Mouse (Mus musculus) macrophage (primary cell): ENCODE data around the gene Trmt10a. TPM values are rescaled to one million over a fixed set of nuclear protein-coding genes. Genes with fewer than 3 reads are reported as not detected.

Source experiments
- H3K27ac ChIP-seq: fragments of 350-480 bp; formaldehyde crosslinking; 2 replicates; pipeline ENCODE4 v1.9.0; 2021
- H3K36me3 ChIP-seq: fragments of 350-480 bp; formaldehyde crosslinking; 2 replicates; pipeline ENCODE4 v1.9.0; 2021; ENCODE audit errors: inconsistent target
- H3K4me3 ChIP-seq: fragments of 350-480 bp; formaldehyde crosslinking; 2 replicates; pipeline ENCODE4 v1.9.0; 2021; ENCODE audit errors: inconsistent target
- H3K79me2 ChIP-seq: fragments of 350-480 bp; formaldehyde crosslinking; 2 replicates; pipeline ENCODE4 v1.9.0; 2021; ENCODE audit errors: inconsistent target
- WGBS: methylation state at CpG from one replicate; pipeline ENCODE4 v1.1.7; 2026; ENCODE audit warnings: inconsistent platforms; ENCODE audit not compliant: missing documents; 5-methylcytosine and 5-hydroxymethylcytosine counted together
- polyA plus RNA-seq: library from polyadenylated mRNA; stranded (reverse); fragments of 250-400 nt; gene quantifications from 3 replicates; pipeline ENCODE4 v1.2.4, GENCODE M21; 2018; ENCODE audit warnings: inconsistent platforms

Gene Trmt10a
- polyA plus RNA-seq, 1 experiment from 2014 or later, result 3.3 TPM

- H3K27ac ChIP-seq, result no peak overlapping the region
- H3K4me3 ChIP-seq, result no peak overlapping the region
- H3K79me2 ChIP-seq, result no peaks in the 10 kb centered on the region
- no peaks in the 10 kb centered on the region for H3K36me3 ChIP-seq
- 85% methylated on average over 2 of the region's 2 CpGs for WGBS
These were observed 5.6 kb downstream of the Trmt10a start for GRCm38 (mm10) chr3:138148811-138149210.

DNA sequence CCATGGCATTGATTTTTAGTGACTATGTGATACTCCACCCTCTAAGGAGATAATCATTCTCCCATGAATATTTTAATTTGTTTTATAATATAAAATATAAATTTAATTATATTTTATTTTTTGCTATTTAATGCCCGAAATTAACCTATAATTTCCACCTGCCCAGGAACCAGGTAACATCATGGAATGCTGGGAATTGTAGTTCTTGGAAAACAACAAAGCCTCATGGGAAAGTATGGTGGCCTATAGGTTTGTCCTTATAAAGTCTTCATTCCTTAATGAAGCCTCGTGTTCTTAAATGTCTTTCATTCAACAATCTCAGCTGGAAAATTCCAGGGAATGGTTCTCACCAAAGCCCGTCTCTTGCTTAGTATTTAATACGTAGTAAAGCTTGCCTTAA, 11.8 kb downstream of the Trmt10a start:
- no peaks in the 10 kb centered on the region for H3K36me3 ChIP-seq
- no peaks in the 10 kb centered on the region for H3K79me2 ChIP-seq
- WGBS, result 96% methylated on average over 4 of the region's 4 CpGs
- no peak overlapping the region for H3K27ac ChIP-seq
- no peak overlapping the region for H3K4me3 ChIP-seq

DNA sequence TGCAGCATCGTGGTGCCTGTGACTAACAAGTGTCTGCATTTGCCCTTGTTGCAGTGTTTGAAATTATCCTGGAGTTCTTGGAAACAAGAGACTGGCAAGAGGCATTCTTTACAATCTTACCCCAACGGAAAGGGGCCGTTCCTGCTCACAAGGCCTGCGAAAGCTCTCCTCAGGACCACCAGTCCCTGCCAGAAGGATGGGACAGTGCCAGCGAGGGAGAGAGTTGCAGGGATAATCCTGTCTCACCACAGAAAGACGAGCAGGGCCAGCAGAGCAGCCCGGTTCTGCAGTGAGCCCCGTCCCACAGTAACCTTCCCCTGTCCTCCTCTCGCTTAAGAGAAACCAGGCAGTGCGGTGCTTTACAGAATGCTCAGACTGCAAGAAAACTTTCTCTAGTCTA, 13.4 kb downstream of the Trmt10a start:
- Histone ChIP-seq H3K79me2 (no peaks in the 10 kb centered on the region), H3K27ac (no peak overlapping the region), H3K4me3 (no peak overlapping the region), H3K36me3 (no peaks in the 10 kb centered on the region)
- 89% methylated on average over 10 of the region's 10 CpGs for WGBS

DNA sequence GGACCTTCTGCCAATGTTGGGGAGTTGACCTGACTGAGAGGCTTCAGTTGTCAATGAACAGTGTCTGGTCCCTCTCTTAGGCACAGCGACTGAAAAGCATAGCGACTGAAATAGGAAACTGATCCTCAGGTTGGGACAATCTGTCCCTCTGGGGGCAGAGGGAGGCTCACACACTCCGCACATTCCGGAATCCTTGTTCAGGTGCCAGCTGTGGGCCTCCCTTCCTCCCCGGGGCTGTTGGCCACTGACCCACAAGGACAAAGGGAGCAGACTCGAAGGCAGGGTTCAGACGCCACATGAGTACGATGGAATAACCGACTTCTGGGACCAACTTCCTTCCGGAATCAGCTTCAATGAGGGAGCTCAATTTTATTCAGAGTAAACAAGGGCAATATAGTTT, 18.4 kb downstream of the Trmt10a start:
- 88% methylated on average over 10 of the region's 10 CpGs for WGBS
- no peaks in the 10 kb centered on the region for H3K79me2 ChIP-seq
- H3K4me3 ChIP-seq, result no peak overlapping the region
- no peak overlapping the region for H3K27ac ChIP-seq
- H3K36me3 ChIP-seq, result no peaks in the 10 kb centered on the region

DNA sequence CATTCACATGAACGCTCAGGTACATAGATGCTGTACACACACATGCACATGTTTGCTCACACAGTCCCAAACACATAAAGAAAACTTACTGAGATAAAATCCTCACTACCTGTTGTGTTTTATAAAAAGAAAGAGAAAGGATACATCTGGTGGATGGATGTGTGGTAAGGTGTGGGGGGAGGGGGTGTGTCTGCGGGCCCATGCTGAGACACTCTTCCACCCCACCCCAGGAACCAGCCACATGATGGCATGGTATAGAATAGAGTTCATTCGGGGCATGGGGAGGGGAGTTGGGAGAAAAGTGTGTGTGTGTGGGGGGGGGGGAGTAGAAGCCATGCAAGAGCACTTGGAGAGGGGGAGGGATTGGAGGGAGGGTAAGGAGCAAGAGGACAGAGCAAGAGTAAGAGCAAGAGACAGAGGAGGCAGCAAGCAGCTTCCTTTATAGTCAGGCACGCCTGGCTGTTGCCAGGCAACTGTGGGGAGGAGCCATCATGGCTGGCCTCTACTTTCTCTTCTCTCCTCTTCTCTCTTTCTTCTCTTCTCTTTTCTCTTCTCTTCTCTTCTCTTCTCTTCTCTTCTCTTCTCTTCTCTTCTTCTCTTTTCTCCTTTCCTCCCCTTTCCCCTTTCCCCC, 19.4 kb downstream of the Trmt10a start:
- no peaks in the 10 kb centered on the region for H3K36me3 ChIP-seq
- H3K4me3 ChIP-seq, result no peak overlapping the region
- WGBS, result 64% methylated on average over 4 of the region's 4 CpGs
- no peaks in the 10 kb centered on the region for H3K79me2 ChIP-seq
- no peak overlapping the region for H3K27ac ChIP-seq

- H3K4me3 ChIP-seq, result no peak overlapping the region
These were observed 30.0 kb downstream of the Trmt10a start for GRCm38 (mm10) chr3:138173291-138173690.

GRCm38 (mm10) chr3:138175551-138175950, 32.3 kb downstream of the Trmt10a start:
- WGBS, result 93% methylated on average over 6 of the region's 6 CpGs
- Histone ChIP-seq H3K4me3 (no peak overlapping the region), H3K36me3 (no peaks in the 10 kb centered on the region), H3K79me2 (no peaks in the 10 kb centered on the region), H3K27ac (no peak overlapping the region)

More at GRCm38 (mm10) chr3:138173291-138173690, 30.0 kb downstream of the Trmt10a start:
- WGBS, result 89% methylated on average over 9 of the region's 10 CpGs
- Histone ChIP-seq H3K27ac (no peak overlapping the region), H3K79me2 (no peaks in the 10 kb centered on the region), H3K36me3 (no peaks in the 10 kb centered on the region)

DNA sequence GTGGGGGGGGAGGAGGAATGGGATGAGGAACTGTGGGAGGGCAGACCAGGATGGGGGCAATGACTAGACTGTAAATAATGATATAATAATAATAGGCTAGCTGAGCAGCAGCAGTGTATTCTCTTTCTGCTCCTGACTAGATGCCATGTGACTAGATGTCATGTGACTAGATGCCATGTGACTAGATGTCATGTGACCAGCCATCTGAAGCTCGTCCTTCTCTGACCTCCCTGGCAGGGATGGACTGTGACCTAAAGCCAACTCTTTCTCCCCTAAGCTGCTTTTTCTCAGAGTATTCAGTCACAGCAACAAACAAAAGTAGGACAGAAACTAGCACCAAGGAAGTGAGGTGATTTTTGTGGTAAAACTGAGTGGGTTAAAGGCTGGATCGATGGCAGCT, 38.8 kb downstream of the Trmt10a start:
- no peak overlapping the region for H3K4me3 ChIP-seq
- 87% methylated on average over 2 of the region's 2 CpGs for WGBS
- H3K36me3 ChIP-seq, result no peaks in the 10 kb centered on the region
- no peak overlapping the region for H3K27ac ChIP-seq
- no peaks in the 10 kb centered on the region for H3K79me2 ChIP-seq

DNA sequence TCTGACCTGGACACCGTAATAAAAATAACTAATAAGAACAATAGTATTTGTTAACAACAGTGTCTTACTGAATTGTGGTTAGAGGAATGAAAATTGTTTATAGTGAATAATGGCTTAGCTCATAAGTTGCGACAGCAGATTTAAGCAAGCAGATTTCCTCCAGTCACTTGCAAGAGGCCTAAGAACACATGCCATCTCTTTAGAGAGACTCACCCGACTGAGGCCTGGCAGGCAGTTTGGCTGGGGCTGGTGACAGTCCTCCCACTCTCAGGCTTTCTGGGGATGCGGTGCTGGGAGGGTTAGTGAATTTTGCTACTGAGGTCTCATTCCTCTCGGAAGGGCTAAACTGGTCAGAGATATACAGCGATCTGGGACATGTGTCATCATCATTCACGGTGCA, 40.1 kb downstream of the Trmt10a start:
- Histone ChIP-seq H3K27ac (no peak overlapping the region), H3K79me2 (no peaks in the 10 kb centered on the region), H3K36me3 (no peaks in the 10 kb centered on the region), H3K4me3 (no peak overlapping the region)
- 94% methylated on average over 7 of the region's 7 CpGs for WGBS

GRCm38 (mm10) chr3:138185290-138185689, 42.0 kb downstream of the Trmt10a start:
- Histone ChIP-seq H3K4me3 (no peak overlapping the region), H3K27ac (no peak overlapping the region), H3K79me2 (no peaks in the 10 kb centered on the region), H3K36me3 (no peaks in the 10 kb centered on the region)
- 68% methylated on average over 4 of the region's 4 CpGs for WGBS

- Histone ChIP-seq H3K27ac (no peak overlapping the region), H3K4me3 (no peak overlapping the region), H3K36me3 (no peaks in the 10 kb centered on the region), H3K79me2 (no peaks in the 10 kb centered on the region)
- WGBS, result 94% methylated on average over 20 of the region's 26 CpGs
These were observed 43.0 kb downstream of the Trmt10a start for GRCm38 (mm10) chr3:138185995-138186930.

- no peaks in the 10 kb centered on the region for H3K36me3 ChIP-seq
- H3K27ac ChIP-seq, result no peak overlapping the region
- no peaks in the 10 kb centered on the region for H3K79me2 ChIP-seq
- no peak overlapping the region for H3K4me3 ChIP-seq
- 66% methylated on average over 5 of the region's 7 CpGs for whole genome bisulfite sequencing
These were observed 49.0 kb downstream of the Trmt10a start for GRCm38 (mm10) chr3:138192260-138192659.

GRCm38 (mm10) chr3:138193683-138194302, 50.5 kb downstream of the Trmt10a start, which contains the start of gene 4930579F01Rik:
Gene 4930579F01Rik, minus strand, starts transcription at chr3:138193825.
- Histone ChIP-seq H3K36me3 (no peaks in the 10 kb centered on the region), H3K79me2 (no peaks in the 10 kb centered on the region), H3K27ac (no peak within 1 kb of the TSS), H3K4me3 (no peak within 1 kb of the TSS)
- 94% methylated on average over 15 of the region's 15 CpGs for WGBS

GRCm38 (mm10) chr3:138197093-138197492, 53.8 kb downstream of the Trmt10a start:
- 90% methylated on average over 14 of the region's 14 CpGs for WGBS
- Histone ChIP-seq H3K4me3 (no peak overlapping the region), H3K36me3 (no peaks in the 10 kb centered on the region), H3K79me2 (no peaks in the 10 kb centered on the region), H3K27ac (no peak overlapping the region)

- 81% methylated on average over 9 of the region's 9 CpGs for WGBS
- no peak overlapping the region for H3K4me3 ChIP-seq
- H3K36me3 ChIP-seq, result no peaks in the 10 kb centered on the region
- no peak overlapping the region for H3K27ac ChIP-seq
- H3K79me2 ChIP-seq, result no peaks in the 10 kb centered on the region
These were observed 54.3 kb downstream of the Trmt10a start for GRCm38 (mm10) chr3:138197556-138197955.
